Mouse (Mus musculus): ENCODE data around the gene 1110051M20Rik.

DNA sequence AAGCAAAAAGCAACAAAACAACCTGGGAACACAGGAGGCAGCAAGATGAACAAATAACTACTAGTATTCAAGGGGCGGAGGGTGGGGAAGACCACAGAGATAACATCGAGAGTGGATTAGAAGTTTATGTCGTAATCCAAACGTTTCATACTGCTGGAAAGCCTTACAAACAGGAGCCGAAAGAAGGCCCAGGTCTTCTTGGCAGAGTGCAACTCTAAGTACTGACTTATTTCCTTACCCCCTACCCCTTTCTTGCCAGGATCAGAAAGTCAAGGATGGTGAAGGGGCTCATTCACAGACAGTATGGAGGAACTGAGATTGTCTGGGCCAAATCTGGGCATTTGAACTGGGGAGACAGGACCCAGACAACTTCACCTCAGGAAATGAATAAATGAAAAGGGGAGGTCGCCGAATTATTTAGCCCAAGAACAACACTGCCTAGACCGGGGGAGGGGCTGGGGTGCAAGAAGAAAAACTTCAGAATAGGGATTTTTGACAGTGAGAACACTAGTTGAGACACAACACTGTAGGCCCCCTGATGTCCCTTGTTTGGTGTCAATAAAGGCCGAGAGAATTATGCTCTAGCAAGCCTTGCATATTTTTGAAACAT, 12.1 kb upstream of the 1110051M20Rik start:
- TF ChIP-seq CTCF (IDR thresholded peaks at IDR 0.05; ENCODE audit: borderline replicate concordance, control insufficient read depth, extremely low read depth, insufficient read depth, low read length, poor library complexity) (no peak), POLR2A (IDR thresholded peaks at IDR 0.05; ENCODE audit: control insufficient read depth, extremely low read depth, insufficient read depth, low read length, poor library complexity) (no peak)
